Mouse (Mus musculus): Measurements from ENCODE around the gene Plscr4.
A peak's percentile ranks its signal among the peaks of the same experiment; 100 is the strongest.

The Plscr4 gene

GRCm38 (mm10) chr9:92457261-92458058 lies at the start of gene Plscr4:
Gene Plscr4 (plus strand): TSS chr9:92457373.
- peak; percentile 1 for DNase-seq

- no peak for DNase-seq
These were observed 46.9 kb upstream of the Plscr4 start for GRCm38 (mm10) chr9:92410225-92410624.

GRCm38 (mm10) chr9:92412045-92412444 lies 45.1 kb upstream of the Plscr4 start:
- DNase-seq = no peak

- no peak for DNase-seq
These were observed 43.5 kb upstream of the Plscr4 start for GRCm38 (mm10) chr9:92413684-92414083.

GRCm38 (mm10) chr9:92437781-92438180 lies 19.4 kb upstream of the Plscr4 start:
- DNase-seq = no peak

GRCm38 (mm10) chr9:92441468-92441867 lies 15.7 kb upstream of the Plscr4 start:
- DNase-seq = no peak

- no peak for DNase-seq
These were observed 12.6 kb upstream of the Plscr4 start for GRCm38 (mm10) chr9:92444536-92444935.

- no peak for DNase-seq
These were observed 568 bp upstream of the Plscr4 start for GRCm38 (mm10) chr9:92456605-92457004.

- no peak for DNase-seq
These were observed 858 bp downstream of the Plscr4 start for GRCm38 (mm10) chr9:92458059-92458402.

GRCm38 (mm10) chr9:92458418-92458817 lies 1.2 kb downstream of the Plscr4 start:
- no peak for DNase-seq

GRCm38 (mm10) chr9:92467724-92468123 lies 10.6 kb downstream of the Plscr4 start:
- peak; percentile 1 for DNase-seq

GRCm38 (mm10) chr9:92472256-92472855 lies 15.2 kb downstream of the Plscr4 start:
- DNase-seq = no peak

- DNase-seq = no peak
These were observed 16.0 kb downstream of the Plscr4 start for GRCm38 (mm10) chr9:92473178-92473577.

GRCm38 (mm10) chr9:92474244-92474643 lies 17.1 kb downstream of the Plscr4 start:
- DNase-seq = no peak

GRCm38 (mm10) chr9:92481663-92482062 lies 24.5 kb downstream of the Plscr4 start:
- no peak for DNase-seq

- no peak for DNase-seq
These were observed 25.4 kb downstream of the Plscr4 start for GRCm38 (mm10) chr9:92482551-92482950.

- no peak for DNase-seq
These were observed 27.6 kb downstream of the Plscr4 start for GRCm38 (mm10) chr9:92484710-92485267.

GRCm38 (mm10) chr9:92489857-92490256 lies 32.7 kb downstream of the Plscr4 start:
- no peak for DNase-seq

GRCm38 (mm10) chr9:92490319-92490718 lies 33.1 kb downstream of the Plscr4 start:
- no peak for DNase-seq

- no peak for DNase-seq
These were observed 34.1 kb downstream of the Plscr4 start for GRCm38 (mm10) chr9:92491274-92491673.

- DNase-seq = peak; percentile 65
These were observed 42.7 kb downstream of the Plscr4 start for GRCm38 (mm10) chr9:92499710-92500410.

- DNase-seq = no peak
These were observed 47.1 kb downstream of the Plscr4 start for GRCm38 (mm10) chr9:92504256-92504655.

- no peak for DNase-seq
These were observed 47.7 kb downstream of the Plscr4 start for GRCm38 (mm10) chr9:92504889-92505288.

GRCm38 (mm10) chr9:92511696-92512095 lies 54.5 kb downstream of the Plscr4 start:
- DNase-seq = no peak
